Mouse (Mus musculus) gastrocnemius, adult 2 months (tissue): ENCODE measurements at regions not wholly inside any gene's neighbourhood (a gene's known extent, or its start where the extent isn't known, plus 50 kb on each side); places are given as distances from the start of the nearest gene placed in this dataset.
A peak's percentile ranks its signal among the peaks of the same experiment; 100 is the strongest.

ENCODE experiments used
- DNase-seq: peaks from one replicate; pipeline ENCODE4 v3.0.0; 2022
- H3K27ac ChIP-seq: fragments of 200-600 bp; 2 replicates; pipeline ENCODE4 v1.8.1; 2022; ENCODE audit warnings: mild to moderate bottlenecking
- H3K4me3 ChIP-seq: fragments of 200-600 bp; 2 replicates; pipeline ENCODE4 v1.8.1; 2022; ENCODE audit warnings: mild to moderate bottlenecking, moderate library complexity
- CTCF ChIP-seq: fragments of 200-600 bp; IDR thresholded peaks from 2 replicates; pipeline ENCODE4 v1.8.1; 2022; ENCODE audit warnings: antibody characterized with exemption, mild to moderate bottlenecking, moderate library complexity
- intact Hi-C: fragments of 180-260 bp; cut with DNase I; formaldehyde crosslinking; loops from one replicate; pipeline ENCODE4 v1.15.1; 2025

DNA sequence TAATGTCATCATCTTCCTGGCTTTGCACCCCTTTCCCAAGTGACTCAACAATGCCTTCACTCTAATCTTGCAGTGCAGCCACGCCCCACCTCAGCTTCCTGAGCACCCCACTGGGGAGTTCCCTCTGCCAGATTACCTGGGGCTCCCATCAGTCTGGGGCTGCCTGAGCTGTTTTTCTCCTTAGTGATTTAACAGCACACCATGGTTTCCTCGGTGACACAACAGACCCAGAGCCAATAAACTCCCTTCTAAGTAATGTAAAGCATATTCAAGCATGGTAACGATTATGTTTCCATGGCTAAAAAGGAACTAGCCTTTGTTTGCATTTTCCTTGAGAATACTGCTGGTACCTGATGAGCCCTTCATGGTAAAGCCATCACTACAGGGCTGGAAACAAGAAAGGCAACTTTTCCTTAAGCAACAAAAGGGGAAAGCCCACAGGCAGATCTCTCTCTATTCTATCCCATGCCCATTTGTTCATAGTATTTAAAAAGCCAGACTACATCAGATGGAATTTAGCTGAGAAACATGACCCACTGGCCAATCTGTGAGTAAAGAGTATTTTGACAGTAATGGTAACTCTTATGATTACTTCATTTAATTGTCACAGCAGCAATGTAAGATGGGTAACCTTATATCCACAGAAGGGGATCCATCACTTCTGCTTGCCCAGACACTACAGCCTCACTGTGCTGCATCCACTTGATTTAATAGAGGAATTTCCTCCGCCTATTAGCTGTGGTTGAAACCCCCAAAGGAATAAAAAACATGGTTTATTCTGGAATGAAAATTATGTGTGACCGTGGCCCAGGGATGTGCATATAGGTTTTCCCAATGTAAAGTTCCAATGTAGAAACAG, 294.6 kb upstream of the Tmc3 start:
- no peak overlapping the region for H3K27ac ChIP-seq
- intact Hi-C loops, result no loop called here

DNA sequence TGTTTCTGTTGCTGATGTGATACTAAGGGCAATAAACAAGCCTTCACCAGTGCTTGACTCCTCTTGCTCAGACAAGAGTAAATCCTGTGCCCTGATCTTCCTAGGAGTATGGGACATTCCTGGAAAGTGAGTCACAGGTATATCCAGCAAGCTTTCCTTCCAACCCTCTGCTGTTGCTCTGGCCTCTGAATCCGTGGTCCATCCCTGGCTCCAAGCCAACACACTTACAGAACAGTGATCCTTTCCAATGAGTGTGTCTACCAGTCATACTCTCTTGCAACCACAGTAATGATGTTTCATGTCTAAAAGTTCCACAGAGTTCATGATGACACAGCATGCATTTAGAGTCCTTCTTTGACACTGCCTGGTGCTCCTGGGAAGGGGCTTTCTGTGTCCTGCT, 277.6 kb upstream of the Tmc3 start:
- DNase-seq, result no peak
- Histone ChIP-seq H3K4me3 (no peak overlapping the region), H3K27ac (no peak overlapping the region)
- TF ChIP-seq CTCF, result no peak
- intact Hi-C loops, result no loop called here

More for the DNA sequence above, 294.6 kb upstream of the Tmc3 start:
- peak; percentile 43 for DNase-seq
- no peak overlapping the region for H3K4me3 ChIP-seq
- no peak for TF ChIP-seq CTCF

DNA sequence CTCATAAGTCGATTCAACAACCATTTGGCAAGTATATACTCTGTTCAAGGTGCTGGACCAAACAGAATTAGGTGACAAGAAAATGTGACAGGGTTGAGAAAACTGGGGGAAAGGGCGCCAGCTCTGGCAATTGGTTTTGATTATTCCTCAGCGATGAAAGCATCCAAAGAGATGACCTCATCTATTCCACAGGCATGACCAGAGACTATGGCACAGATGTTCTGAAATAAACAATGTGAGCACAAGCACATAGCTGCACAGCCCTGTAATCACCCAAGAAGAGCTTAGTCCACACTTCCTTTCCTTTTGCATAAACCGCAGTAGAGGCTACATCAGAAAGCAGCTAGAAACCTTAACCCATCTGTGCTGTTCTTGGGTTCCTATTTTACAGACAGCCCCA, 272.6 kb upstream of the Tmc3 start:
- no peak for TF ChIP-seq CTCF
- H3K27ac ChIP-seq, result no peak overlapping the region
- peak; percentile 38 for DNase-seq
- no peak overlapping the region for H3K4me3 ChIP-seq
- intact Hi-C loops, result no loop called here

DNA sequence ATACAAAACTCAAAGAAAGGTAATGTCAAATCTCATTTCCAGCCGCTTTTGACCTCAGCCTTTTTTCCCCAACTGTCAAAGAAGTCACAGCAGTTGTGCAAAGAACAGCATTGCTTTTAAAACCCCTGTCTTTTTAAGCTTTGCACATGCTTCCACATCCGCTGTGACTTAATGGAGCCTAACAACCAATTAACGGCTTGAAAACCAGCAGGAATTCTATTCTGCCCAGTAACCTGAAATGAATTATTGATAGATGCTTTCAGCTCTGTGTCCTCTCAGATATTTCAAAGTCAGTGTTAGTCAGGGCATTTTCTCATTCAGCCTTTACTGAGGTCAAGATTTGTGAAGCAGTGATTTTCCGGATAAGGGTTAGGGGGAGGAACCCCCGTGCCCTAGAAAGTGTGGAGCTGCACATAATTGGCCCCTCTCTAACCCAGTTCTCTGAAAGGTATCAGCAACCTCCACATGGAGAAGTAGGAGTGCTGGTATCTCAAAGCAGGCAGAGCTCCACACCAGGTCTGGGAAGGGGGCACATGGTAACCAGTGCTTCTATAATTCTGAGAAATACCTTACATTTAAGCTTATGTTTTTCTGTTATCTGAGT, 254.8 kb upstream of the Tmc3 start:
- Histone ChIP-seq H3K27ac (no peak overlapping the region), H3K4me3 (no peak overlapping the region)
- intact Hi-C loops, result no loop called here
- TF ChIP-seq CTCF, result no peak
- no peak for DNase-seq

DNA sequence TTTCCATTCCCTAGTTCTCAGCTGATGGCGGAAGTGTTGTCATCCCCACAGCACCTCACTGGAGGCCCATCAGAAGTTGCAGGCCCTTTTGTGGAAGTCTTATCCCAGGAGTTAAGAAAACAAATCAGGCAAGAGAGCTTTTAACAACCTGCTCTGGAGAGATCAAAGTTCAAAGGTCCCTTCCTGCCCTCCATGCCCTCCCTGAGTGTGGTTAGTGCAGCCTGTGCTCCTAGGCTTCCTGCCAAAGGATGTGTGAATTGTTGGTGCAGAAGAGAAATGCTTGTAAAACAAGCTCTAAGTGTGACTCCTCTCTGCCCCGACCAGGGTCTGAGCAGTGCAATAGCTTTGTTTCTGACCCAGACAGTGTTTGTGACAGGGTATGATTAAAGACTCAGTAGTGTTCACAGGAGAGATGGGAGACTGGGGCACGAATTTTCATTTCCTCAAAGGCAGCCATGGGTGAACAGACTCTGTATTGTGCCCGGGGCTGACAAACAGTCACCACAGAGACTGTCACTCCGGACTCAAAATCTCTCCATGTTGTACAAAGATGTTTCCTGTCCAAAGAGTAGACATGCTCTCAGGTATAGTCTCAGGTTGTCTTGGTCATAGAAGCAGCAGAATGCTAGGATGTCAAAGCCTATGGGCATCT, 237.5 kb upstream of the Tmc3 start:
- no peak for DNase-seq
- intact Hi-C loops, result no loop called here

DNA sequence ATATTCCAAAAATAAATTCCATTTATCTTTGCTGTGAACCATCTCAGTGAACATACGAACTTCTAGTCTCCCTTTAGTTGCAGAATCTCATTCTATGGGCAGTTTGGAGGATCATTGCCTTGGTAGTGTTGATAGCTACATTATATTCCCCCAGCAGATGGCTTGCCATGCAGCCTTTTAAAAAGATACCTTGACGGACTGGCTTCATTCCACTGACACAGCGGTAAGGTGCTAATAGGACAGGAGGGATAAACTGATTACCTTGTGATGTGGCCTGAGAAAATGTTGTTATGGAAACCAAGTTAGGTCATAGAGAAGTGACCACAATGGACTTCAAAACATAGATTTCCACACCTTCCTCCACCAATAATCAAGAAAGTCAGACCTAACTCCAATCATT, 215.5 kb upstream of the Tmc3 start:
- no peak for DNase-seq
- Histone ChIP-seq H3K27ac (no peak overlapping the region), H3K4me3 (no peak overlapping the region)
- intact Hi-C loops, result no loop called here
- TF ChIP-seq CTCF, result no peak

More for the DNA sequence above, 237.5 kb upstream of the Tmc3 start:
- no peak for TF ChIP-seq CTCF
- H3K27ac ChIP-seq, result no peak overlapping the region
- no peak overlapping the region for H3K4me3 ChIP-seq

DNA sequence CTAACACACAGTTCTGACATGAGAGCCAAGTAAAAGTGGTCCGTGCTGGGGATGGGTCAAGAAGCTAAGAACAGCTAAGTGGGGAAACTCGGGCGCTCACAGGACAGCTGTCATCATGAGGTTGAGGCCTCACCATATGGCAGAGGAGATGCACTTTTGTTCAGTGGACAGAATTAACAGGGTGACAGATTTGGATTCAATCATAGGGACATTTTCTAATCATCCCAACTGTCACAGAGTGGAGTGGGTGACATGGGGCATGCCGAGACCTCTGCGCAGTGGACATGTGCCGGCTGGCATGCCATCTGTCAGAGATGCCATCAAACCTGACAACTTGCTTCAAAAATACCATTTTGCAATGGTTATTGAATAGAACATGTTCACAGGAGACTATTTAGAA, 215.1 kb upstream of the Tmc3 start:
- intact Hi-C loops, result no loop called here
- no peak for TF ChIP-seq CTCF
- Histone ChIP-seq H3K27ac (no peak overlapping the region), H3K4me3 (no peak overlapping the region)
- no peak for DNase-seq

DNA sequence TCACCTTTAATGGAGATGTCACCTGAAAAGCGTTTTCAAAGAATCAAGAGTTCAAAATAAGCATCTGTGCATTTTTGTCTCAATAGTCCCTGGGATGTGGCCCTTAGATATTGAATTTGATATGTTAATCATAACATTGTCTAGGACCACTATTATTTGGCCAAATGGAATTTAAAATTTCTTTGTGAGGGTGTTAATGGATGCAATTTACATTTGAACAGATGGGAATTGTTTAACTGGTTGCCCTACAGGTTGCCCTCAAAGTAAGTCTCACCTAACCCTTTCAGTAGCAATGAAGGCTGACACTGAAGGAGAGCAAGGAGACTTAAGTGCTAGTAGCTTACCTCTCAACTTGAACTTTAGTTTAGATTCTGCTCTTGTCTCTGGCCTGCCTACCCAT, 207.9 kb upstream of the Tmc3 start:
- intact Hi-C loops, result no loop called here
- H3K4me3 ChIP-seq, result no peak overlapping the region
- TF ChIP-seq CTCF, result no peak
- no peak for DNase-seq
- no peak overlapping the region for H3K27ac ChIP-seq

DNA sequence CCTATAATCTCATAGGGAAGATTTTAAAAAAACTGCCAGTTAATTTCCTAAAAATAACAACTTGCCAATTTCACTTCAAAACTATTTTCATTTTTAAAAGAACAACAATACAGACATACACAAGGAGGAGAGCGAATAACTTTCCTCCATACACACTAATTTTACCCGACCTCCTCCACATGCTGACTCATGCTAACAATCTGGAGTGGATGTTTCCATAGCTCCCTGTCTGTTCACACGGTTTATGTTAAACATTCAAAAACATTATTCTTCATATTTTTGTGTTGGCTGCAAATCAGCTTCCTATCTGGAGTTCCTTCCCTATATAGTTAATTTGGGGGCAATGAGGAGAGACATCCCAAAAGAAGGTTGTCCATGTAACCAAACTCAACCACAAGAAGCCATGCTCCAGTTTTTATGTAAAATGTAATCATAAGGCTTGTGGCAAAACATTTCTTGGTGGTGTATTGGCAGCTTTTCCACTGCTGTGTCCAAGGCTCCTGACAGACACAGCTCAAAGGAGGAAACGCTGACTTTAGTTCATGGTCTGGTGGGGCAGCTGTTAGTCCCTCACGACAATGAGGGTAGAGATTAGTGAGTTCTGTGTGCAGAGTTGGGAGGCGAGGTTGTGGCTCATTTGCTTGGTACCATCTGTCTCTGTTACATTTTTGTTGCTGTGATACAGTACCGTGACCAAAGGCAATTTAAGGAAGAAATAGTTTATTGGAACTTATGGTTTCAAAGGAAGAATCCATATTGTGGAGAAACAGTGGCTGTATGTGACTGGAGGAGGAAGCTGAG, 203.1 kb upstream of the Tmc3 start:
- H3K4me3 ChIP-seq, result no peak overlapping the region
- no peak for DNase-seq
- intact Hi-C loops, result no loop called here
- TF ChIP-seq CTCF, result no peak
- H3K27ac ChIP-seq, result no peak overlapping the region

DNA sequence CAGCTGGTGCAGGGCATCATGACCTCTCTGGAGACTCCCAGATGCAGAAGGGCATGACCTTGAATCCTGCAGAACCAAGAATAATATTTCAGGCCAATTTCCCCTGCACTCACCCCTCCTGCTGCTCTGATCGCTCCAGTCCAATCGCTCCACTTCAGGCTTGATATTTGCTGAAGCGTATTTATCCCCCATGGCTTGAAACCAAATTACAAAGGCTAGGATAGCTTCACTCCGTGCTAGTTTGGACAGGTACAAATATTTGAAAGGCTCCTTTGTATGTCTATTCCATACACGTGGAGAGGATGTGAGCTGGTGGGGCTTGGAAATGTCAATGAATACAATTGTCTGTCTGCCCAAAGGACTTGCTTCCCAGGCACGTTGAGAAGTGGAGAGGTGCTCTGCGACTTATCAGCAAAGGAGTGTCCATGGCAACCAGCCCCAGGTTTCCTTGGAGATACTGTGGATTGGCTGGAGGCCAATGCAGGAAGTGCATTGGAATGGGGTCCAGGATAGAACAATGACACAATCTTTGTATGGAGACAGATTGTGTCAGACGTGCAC, 201.8 kb upstream of the Tmc3 start:
- Histone ChIP-seq H3K4me3 (no peak overlapping the region), H3K27ac (peak overlapping the region; percentile 21; the same call in 1 of the 2 replicates)
- DNase-seq, result no peak
- intact Hi-C loops, result no loop called here
- TF ChIP-seq CTCF, result no peak

DNA sequence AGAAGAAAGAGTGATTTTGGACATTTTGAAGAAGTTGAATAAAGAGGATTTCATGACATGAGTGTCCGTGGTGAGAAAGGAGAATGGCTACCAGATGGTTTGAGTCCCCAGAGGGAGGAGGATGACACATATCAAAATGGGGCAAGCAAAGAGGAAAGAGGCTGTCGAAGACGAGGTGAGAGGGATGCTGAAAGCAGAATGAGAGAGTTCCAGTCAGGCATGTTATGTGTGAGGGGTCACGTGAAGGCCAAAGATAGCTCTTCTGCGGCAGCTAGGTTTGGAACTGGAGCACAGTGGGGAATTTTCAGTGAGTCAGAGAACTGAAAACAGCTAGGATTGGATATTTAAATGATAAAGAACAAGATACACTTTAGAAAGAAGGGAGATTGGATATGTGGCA, 193.3 kb upstream of the Tmc3 start:
- no peak overlapping the region for H3K27ac ChIP-seq
- TF ChIP-seq CTCF, result no peak
- no peak overlapping the region for H3K4me3 ChIP-seq
- no peak for DNase-seq
- intact Hi-C loops, result no loop called here

DNA sequence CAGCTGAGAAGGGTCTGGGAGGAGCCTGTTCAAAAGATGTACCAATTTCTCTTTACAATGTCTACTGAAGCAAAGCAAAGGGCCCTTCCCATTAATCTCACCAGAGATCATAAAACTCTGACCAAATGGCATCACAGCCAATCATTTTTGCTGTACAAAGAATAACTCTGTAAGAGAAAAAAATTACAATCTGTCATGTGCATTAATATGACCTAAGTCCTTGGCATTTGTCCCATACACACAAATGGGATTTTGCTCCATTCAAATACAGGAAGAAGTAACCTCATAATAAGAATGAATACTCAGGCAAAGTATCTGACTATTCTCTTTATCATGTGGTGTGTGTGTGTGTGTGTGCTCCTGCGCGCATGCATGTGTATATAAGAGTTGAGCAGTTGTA, 192.5 kb upstream of the Tmc3 start:
- TF ChIP-seq CTCF, result no peak
- intact Hi-C loops, result no loop called here
- Histone ChIP-seq H3K27ac (no peak overlapping the region), H3K4me3 (no peak overlapping the region)
- DNase-seq, result no peak
